Mouse (Mus musculus): ENCODE measurements at regions not wholly inside any gene's neighbourhood (a gene's known extent, or its start where the extent isn't known, plus 50 kb on each side); places are given as distances from the start of the nearest gene placed in this dataset.
A peak's percentile ranks its signal among the peaks of the same experiment; 100 is the strongest.

DNA sequence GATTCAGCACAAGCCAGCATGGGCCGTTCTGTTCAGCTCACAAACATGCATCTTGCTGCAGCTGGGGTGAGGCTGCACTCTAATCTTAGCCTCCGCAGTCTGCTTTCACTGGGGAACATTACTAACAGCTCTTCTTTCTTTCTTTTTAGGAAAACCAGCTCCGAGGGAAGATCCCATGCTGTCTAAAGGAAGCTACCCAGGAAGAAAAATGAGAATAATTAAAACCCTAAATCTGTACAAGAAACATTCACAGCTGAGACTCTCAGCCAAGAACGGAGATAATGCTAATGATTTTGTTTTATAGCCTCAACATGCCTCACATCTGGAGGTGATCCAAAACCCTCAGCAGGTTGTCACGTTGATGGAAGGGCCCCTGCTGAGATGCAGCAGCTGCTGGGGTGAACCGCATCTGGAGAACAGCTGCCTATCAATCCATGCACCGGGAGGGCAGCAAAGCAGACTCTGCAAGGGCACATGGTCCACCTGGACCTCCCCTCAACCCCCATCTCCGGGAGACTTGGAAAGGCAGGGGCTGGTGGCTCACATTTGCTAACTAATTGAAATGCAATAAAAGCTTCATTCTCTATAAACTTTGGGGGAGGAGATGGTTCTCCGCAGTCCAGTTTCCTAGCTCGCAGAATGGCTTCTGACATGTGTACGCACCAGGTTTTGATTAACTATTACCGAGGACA is 359.3 kb downstream of the Synb start:
- no peak overlapping the region for H3K4me3 ChIP-seq (ENCODE audit: insufficient read depth, low read depth, low read length)
- 10% methylated on average over 12 of the region's 12 CpGs for WGBS
- peaks cover 6% of the 10 kb centered on the region for H3K4me1 ChIP-seq (ENCODE audit: control insufficient read depth, insufficient read depth, low read length)
- TF ChIP-seq CTCF (IDR thresholded peaks at IDR 0.05; ENCODE audit: insufficient read depth, low read depth, low read length) (no peak), POLR2A (IDR thresholded peaks at IDR 0.05; ENCODE audit: insufficient read depth, low read depth, low read length) (no peak)
- peak overlapping the region; percentile 88 for H3K27ac ChIP-seq (ENCODE audit: insufficient read depth, low read depth, low read length)

DNA sequence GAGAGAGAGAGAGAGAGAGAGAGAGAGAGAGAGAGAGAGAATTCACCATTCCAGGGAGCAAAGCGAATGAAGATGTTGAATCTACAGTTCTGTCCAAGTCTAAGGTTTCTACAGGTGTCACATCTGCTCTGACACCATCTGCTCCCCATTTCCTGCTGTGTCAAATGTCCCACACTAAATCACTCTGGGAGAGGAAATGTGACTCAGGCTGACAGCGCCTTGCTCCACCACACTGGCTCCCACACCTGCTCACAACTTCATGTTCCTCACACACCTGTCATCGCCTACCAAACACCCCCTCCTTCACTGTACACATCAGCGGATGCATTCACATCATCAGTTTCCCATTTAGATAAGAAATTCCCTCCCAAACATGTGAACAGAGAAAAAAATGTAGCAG is 366.3 kb downstream of the Synb start:
- 91% methylated on average over 4 of the region's 4 CpGs for WGBS
- TF ChIP-seq CTCF (IDR thresholded peaks at IDR 0.05; ENCODE audit: insufficient read depth, low read depth, low read length) (no peak), POLR2A (IDR thresholded peaks at IDR 0.05; ENCODE audit: insufficient read depth, low read depth, low read length) (no peak)

DNA sequence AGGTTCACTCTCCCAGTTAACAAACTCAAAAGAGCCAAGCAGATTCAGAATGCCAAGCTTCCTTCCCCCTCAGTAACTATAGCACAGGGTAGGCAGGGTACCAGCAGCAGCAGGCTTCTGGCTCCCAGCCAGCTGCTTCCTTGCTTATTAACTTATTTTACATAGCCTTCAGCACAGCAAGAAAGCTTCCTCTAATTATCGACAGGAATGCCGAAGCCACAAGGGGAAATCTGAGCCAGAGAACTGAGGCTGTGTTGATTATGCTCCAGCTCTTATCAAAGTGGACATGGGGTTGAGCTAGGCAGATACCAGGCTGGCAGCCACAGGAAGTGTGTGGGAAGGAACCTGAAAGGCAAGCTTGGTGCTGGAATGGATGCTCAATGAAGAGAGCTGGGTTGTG is 371.0 kb downstream of the Synb start:
- TF ChIP-seq CTCF (IDR thresholded peaks at IDR 0.05; ENCODE audit: insufficient read depth, low read depth, low read length) (no peak), POLR2A (IDR thresholded peaks at IDR 0.05; ENCODE audit: insufficient read depth, low read depth, low read length) (no peak)
- Histone ChIP-seq H3K4me3 (ENCODE audit: insufficient read depth, low read depth, low read length) (no peak overlapping the region), H3K4me1 (ENCODE audit: control insufficient read depth, insufficient read depth, low read length) (peaks cover 5% of the 10 kb centered on the region), H3K27ac (ENCODE audit: insufficient read depth, low read depth, low read length) (no peak overlapping the region)
- 7% methylated on average over 2 of the region's 2 CpGs for WGBS

More for the DNA sequence above, 366.3 kb downstream of the Synb start:
- no peak overlapping the region for H3K27ac ChIP-seq (ENCODE audit: insufficient read depth, low read depth, low read length)
- no peak overlapping the region for H3K4me3 ChIP-seq (ENCODE audit: insufficient read depth, low read depth, low read length)
- peaks cover 2% of the 10 kb centered on the region for H3K4me1 ChIP-seq (ENCODE audit: control insufficient read depth, insufficient read depth, low read length)

DNA sequence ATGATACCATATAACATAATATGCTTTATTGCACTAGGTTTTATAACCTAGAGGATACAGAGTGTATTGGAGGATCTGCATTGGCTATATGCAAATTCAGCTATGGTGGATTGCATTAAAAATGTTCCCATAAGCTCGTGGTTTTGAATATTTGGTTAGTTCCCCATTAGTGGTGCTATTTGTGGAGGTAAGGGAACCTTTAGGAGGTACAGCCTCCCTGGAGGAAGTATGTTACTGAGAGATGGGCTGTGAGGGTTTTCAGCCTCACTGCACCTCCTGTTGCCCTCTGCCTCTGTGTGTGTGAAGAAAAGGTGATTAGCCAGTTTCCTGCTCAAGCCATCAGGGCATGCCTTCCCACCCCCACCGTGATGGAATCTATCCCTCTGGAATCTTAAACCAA is 372.1 kb downstream of the Synb start:
- 47% methylated on average over 2 of the region's 2 CpGs for WGBS
- H3K4me1 ChIP-seq (ENCODE audit: control insufficient read depth, insufficient read depth, low read length): peaks cover 5% of the 10 kb centered on the region
- no peak overlapping the region for H3K4me3 ChIP-seq (ENCODE audit: insufficient read depth, low read depth, low read length)
- TF ChIP-seq POLR2A (IDR thresholded peaks at IDR 0.05; ENCODE audit: insufficient read depth, low read depth, low read length) (no peak), CTCF (IDR thresholded peaks at IDR 0.05; ENCODE audit: insufficient read depth, low read depth, low read length) (no peak)
- no peak overlapping the region for H3K27ac ChIP-seq (ENCODE audit: insufficient read depth, low read depth, low read length)

DNA sequence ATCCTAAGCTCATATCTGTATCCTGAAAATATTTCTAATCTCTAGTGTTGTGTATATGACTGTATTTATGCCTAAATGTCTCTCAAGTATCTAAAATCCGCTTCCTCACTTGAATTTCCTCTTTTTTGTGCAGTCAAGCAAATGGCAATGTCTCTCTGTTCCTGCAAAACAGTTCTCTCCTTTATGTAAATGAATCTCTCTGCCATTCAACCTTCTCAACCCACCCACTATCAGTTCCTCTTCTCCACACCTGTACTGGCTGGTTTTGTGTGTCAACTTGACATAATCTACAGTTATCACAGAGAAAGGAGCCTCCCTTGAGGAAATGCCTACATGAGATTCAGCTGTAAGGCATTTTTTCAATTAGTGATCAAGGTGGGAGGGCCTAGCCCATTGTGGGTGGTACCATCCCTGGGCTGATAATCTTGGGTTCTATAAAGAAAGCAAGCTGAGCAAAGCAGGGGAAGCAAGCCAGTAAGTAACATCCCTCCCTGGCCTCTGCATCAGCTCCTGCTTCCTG is 375.5 kb downstream of the Synb start:
- WGBS: 92% methylated on average over 1 of the region's 1 CpGs
- no peak overlapping the region for H3K4me3 ChIP-seq (ENCODE audit: insufficient read depth, low read depth, low read length)
- peaks cover 5% of the 10 kb centered on the region for H3K4me1 ChIP-seq (ENCODE audit: control insufficient read depth, insufficient read depth, low read length)
- no peak overlapping the region for H3K27ac ChIP-seq (ENCODE audit: insufficient read depth, low read depth, low read length)
- TF ChIP-seq POLR2A (IDR thresholded peaks at IDR 0.05; ENCODE audit: insufficient read depth, low read depth, low read length): no peak
- no peak for TF ChIP-seq CTCF (IDR thresholded peaks at IDR 0.05; ENCODE audit: insufficient read depth, low read depth, low read length)

DNA sequence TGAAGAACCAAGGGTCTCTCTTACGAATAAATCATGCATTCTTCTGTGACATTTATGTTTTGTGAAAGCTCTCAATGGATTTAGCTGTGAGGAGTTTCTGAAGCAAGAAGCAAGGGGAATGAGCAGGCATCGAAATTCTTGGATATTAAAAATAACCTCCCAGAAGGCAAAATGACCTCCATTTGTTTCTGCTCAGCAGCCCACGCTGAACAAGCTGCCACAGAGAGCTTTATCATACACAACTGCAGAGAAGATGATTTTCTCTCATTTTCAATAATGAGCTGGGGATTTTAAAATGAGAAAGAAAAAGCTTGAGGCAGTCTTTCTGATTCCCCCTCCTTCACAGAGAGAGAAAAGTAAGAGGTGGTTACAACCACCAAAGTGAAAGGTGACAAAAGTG is 394.2 kb downstream of the Synb start:
- no peak overlapping the region for H3K27ac ChIP-seq (ENCODE audit: insufficient read depth, low read depth, low read length)
- TF ChIP-seq POLR2A (IDR thresholded peaks at IDR 0.05; ENCODE audit: insufficient read depth, low read depth, low read length): no peak
- no peak for TF ChIP-seq CTCF (IDR thresholded peaks at IDR 0.05; ENCODE audit: insufficient read depth, low read depth, low read length)
- H3K4me1 ChIP-seq (ENCODE audit: control insufficient read depth, insufficient read depth, low read length): no peaks in the 10 kb centered on the region
- 80% methylated on average over 3 of the region's 3 CpGs for WGBS
- no peak overlapping the region for H3K4me3 ChIP-seq (ENCODE audit: insufficient read depth, low read depth, low read length)

DNA sequence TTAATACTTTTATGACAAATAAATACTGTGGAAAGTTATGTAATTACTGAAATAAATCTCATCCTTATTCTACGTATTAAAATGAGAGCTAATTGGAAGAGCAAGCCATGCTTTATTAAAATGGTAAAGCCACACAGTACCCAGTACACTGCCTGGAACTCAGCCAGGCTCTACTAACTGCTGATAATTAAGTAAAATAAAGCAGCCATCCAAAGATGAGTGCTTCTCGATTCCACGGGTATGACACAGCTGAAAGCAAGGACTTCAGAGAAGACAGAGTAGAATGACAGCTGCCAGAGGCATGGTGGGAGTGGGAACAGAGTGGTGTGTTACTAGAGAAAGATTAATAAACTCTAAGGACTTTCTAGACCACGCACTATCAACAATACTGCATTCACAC is 416.9 kb downstream of the Synb start:
- TF ChIP-seq CTCF (IDR thresholded peaks at IDR 0.05; ENCODE audit: insufficient read depth, low read depth, low read length) (no peak), POLR2A (IDR thresholded peaks at IDR 0.05; ENCODE audit: insufficient read depth, low read depth, low read length) (no peak)
- Histone ChIP-seq H3K27ac (ENCODE audit: insufficient read depth, low read depth, low read length) (no peak overlapping the region), H3K4me3 (ENCODE audit: insufficient read depth, low read depth, low read length) (no peak overlapping the region), H3K4me1 (ENCODE audit: control insufficient read depth, insufficient read depth, low read length) (no peaks in the 10 kb centered on the region)
- 44% methylated on average over 4 of the region's 4 CpGs for WGBS

DNA sequence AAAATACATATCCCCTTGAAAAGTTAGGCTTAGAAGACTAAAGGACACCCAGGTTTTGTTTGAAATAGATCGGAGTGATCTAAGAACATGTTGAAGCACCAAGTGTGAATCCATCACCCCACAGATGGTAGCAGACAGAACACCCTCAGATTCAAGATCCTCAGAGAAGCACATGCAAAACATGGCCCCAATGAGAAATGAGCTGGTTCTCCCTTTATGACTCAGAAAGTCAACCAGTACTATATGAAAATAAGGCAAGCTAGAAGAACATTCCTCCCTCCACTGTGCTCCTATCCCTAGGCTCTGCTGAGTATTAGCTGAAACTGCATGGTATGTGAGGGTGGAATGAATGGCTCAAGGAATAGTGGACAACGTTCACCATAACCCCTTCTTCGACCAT is 433.0 kb downstream of the Synb start:
- H3K4me3 ChIP-seq (ENCODE audit: insufficient read depth, low read depth, low read length): no peak overlapping the region
- TF ChIP-seq POLR2A (IDR thresholded peaks at IDR 0.05; ENCODE audit: insufficient read depth, low read depth, low read length) (no peak), CTCF (IDR thresholded peaks at IDR 0.05; ENCODE audit: insufficient read depth, low read depth, low read length) (no peak)
- no peak overlapping the region for H3K27ac ChIP-seq (ENCODE audit: insufficient read depth, low read depth, low read length)
- H3K4me1 ChIP-seq (ENCODE audit: control insufficient read depth, insufficient read depth, low read length): no peaks in the 10 kb centered on the region
- WGBS: 95% methylated on average over 3 of the region's 3 CpGs

DNA sequence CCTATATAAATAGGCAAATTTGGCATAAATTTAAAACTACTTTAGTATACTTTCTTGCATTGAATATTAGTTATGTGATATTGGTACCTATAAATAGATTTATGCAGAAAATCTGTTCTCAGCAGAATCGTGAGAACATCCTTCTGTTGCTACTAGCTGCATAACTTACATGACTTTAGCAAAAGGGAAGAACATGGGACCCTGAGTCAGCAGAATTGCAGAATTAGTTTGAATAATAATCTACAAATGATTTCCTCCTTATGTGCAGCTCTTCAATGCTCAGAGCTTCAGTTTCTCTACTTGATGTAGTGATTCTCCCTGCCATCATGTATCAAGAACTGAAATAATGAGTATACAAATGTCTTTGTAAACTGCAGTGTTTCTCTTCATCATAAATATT is 436.2 kb downstream of the Synb start:
- no peak overlapping the region for H3K27ac ChIP-seq (ENCODE audit: insufficient read depth, low read depth, low read length)
- WGBS: 65% methylated on average over 1 of the region's 1 CpGs
- no peaks in the 10 kb centered on the region for H3K4me1 ChIP-seq (ENCODE audit: control insufficient read depth, insufficient read depth, low read length)
- TF ChIP-seq CTCF (IDR thresholded peaks at IDR 0.05; ENCODE audit: insufficient read depth, low read depth, low read length) (no peak), POLR2A (IDR thresholded peaks at IDR 0.05; ENCODE audit: insufficient read depth, low read depth, low read length) (no peak)
- H3K4me3 ChIP-seq (ENCODE audit: insufficient read depth, low read depth, low read length): no peak overlapping the region
